Mouse (Mus musculus) MEL-GATA-1-ER (cell line): ENCODE measurements at regions not wholly inside any gene's neighbourhood (a gene's known extent, or its start where the extent isn't known, plus 50 kb on each side); places are given as distances from the start of the nearest gene placed in this dataset.

ENCODE experiments used
- DNase-seq: peaks from one replicate; pipeline ENCODE4 v3.0.0-alpha.2; 2012; ENCODE audit warnings: low read depth; ENCODE audit errors: extremely low read depth

DNA sequence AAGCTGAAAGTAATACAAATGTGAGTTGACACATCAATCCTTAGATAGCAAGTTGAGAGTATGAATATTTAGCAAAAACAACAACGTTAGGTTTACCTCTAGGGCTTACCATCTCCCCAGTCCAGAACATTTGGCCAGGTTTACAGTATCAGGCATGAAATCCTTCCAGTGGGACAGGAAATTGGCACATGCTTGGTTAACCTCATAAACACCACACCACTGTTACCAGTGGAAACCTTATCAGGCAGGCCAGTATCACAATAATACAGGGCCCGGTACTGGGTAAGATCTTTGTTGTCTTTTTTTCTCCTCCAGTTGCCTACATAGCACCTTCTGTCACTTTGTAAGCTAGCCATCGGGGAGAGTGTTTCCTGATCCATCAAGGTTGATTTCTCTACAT lies 101.7 kb upstream of the Slc13a1 start:
- DNase-seq: no peak

DNA sequence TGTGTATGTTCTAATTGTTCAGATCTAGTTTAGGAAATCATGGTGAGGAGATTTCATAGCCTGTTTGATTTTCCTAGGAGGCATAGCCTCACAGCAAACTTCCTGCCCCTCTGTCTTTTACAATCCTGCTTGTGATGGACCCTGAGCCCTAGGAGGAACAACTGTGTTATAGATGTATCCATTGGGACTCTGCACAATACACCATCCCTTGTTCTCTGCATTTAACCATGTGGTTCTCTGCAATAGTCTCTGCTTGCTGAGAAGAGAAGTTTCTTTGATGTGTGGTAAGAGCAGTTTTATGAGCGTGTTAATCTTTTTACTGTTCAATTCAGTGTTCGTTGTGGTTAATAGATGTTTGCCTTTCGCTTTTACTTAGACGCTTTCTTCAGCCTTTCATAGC lies 95.9 kb upstream of the Slc13a1 start:
- DNase-seq: no peak

DNA sequence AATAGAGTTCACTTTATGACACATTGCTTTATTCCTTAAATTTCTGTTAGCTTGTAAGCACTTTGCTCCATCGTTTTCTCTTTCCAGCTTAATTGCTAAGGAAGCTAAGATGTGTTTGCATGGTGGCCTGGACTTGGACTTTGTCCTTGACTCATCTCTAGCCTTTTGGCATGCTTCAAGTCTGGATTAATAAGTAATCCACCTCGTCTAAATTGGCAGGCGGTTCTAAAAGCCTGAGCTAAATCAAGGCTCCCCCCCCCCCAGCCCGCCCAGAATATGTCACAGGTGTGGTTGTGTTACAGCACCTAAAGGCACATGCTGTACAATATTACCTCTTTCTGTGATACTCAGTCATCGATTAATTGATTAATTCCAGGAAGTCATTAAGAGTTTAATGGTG lies 94.7 kb upstream of the Slc13a1 start:
- no peak for DNase-seq

DNA sequence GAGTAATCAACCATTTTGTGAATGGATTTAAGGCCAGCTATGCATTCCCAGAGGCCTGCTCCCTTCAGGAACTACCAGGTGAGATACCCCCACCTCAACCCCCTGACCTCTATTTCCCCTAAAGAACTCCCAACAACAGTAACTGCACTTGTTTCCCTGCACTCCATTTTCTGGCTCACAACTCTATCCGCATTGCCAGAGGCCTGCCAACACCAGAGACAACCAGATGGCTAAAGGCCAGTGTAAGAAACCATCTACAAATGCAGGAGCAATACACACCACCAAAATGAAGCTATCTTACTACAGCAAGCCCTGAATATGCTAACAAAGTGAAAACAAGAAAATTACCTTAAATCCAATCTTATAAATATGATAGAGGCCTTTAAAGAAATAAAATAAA lies 77.7 kb upstream of the Slc13a1 start:
- no peak for DNase-seq

DNA sequence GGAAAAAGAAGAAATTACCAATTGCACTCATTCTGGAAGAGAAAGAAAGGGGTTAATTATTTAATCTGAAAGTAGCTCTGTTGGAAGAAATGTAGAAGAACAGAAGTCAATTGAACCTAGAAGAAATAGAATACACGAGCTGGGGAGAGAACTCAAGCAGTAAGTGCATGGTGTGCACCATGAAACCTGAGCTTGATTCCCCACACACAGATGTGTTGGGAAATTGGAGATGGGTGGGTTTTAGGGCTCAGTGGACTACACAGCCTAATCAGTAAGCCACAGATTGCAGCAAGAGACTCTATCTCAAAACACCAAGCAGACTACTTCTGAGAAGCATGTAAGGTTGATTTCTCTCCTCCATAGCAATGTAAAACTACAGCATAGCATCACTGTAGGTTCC lies 70.6 kb upstream of the Slc13a1 start:
- no peak for DNase-seq

DNA sequence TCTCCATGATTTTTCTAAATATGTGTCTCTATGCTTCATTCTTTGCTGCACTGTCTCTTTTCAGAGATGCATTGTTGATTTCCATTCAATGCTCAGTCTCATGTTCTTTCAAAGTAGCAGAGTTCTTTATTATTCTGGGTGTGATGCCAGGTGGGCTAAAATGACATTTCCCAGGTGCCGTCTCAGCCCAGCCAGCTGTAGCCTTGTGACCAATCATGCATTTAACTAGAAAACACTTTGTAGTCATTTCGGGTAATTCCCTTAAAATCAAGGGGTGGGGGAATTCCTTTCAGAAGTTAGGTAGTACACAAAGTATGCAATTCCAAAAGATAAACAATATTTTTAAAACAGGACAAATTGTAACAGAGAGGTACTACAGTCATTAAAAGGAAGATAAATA lies 70.2 kb upstream of the Slc13a1 start:
- no peak for DNase-seq

DNA sequence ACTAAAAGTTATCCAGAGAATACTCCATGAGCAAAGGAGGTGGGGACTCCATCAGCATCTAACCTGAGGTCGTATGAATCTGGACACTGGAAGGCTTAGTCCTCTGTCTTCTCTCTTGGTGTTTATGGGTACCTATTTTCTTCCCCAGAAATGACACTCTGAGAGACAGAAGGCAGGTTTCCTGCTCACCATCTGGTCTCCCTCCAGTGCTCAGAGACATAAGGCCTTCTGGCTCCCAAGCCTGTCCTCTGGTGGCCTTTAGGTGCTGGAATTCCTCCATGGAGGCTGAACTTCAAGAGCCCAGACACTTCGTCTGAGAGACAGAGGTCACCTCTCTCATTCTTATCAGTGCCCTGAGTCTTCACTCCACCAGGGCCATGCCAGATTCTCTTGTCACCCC lies 65.7 kb upstream of the Slc13a1 start:
- DNase-seq: no peak

DNA sequence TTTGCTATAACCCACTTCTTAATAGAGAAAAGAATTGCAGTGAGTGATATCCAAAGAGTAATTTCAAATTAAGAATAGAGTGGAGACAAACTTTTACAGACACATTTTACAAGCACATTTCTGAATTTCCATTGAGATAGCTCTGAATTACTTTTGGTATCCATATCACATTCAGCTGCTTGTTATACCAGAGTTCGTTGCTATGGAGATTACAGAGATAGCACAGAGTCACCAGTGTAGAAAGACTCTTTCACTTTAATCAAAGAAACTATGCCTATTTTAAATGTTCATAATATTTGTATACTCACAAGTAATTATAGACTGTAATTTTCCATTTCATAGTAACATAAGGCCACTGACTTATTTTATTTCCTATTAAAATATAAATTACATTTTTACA lies 52.7 kb upstream of the Slc13a1 start:
- DNase-seq: no peak

DNA sequence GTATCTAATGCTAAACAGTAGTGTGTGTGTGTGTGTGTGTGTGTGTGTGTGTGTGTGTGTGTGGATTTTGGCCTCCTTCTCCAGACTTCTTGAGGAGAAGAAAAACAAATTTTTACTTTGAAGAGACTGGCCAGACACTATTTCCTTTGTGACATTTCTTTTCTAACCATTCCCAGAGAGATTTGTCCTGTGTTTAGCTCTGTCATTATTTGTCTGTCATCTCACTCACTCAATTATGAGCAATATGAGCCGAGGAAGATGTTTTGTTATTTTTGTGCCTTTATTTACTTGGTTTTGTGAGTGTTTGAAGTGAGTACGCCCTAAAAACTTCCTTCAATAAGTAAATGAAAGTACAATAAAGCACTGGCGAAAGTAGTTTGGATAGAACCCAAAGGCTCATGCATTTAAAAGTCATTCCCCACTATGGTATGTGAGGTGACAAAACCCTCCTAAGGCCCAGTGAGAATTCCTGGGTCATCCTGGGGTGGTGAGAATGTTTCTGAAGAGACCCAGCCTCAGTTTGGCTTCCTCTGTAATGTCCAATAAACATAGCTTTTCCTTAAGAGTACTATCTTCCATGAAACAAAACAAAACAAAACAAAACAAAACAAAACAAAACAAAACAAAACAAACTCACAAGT lies 52.1 kb upstream of the Slc13a1 start:
- DNase-seq: no peak
